ENCODE assay signal across 9 mouse cellular contexts in the genomic region with DNA sequence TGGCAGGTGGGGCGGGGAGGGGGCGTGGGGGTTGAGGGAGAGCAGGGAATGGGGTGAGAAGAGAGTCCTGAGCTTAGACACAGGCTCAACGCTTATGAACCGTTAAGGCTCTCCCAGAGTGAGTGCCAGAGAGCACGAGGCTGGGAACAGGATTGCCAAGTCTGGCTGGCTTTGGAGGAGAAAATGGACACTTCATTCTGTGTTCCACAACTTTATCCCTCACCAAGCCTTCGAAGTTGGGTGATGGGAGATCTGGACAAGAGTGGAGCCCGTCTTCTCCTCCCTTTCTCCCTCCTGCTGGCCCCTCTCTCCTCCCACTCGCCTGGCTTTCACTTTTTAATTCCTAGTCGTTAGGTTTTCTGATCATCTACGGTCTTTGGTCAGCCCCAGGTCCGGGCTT. TPM values are rescaled to one million over a fixed set of nuclear protein-coding genes. Genes with fewer than 3 reads are reported as not detected.
DNase-seq lines count a peak whose midpoint lies in the region; ATAC-seq and TF ChIP-seq lines count a peak whose summit lies in the region.
"Had no signal": no experiment of that assay in that cellular context is flagged by ENCODE, and none has a peak within 500 bp of the region (broad histone marks: within the 10 kb centered on the region; RNA-seq: fewer than 3 reads in every experiment).

No protein-coding gene starts in this region.

- H3K9me3 ChIP-seq in lung, embryonic 14.5 days (ENCODE audit: low read depth, low read length): no peaks in the 10 kb centered on the region
- no peaks in the 10 kb centered on the region for H3K9me3 ChIP-seq in forebrain, embryonic 10.5 days
- no peaks in the 10 kb centered on the region for H3K9me3 ChIP-seq in limb, embryonic 10.5 days (replicated peaks)

- TF ChIP-seq POLR2A in small intestine, adult 2 months (IDR thresholded peaks at IDR 0.05; ENCODE audit: low read depth, low read length): no peak

- WGBS in lung, embryonic 14.5 days: 17% methylated on average over 11 of the region's 11 CpGs
- WGBS in forebrain, embryonic 10.5 days: 39% methylated on average over 11 of the region's 11 CpGs
- WGBS in limb, embryonic 10.5 days: 23% methylated on average over 11 of the region's 11 CpGs
- 21% methylated on average over 11 of the region's 11 CpGs for WGBS in small intestine, adult 2 months

- DNase-seq in lung, embryonic 14.5 days: peak; percentile 27
- no peak for DNase-seq in lung, postnatal 25 days (ENCODE audit: low spot score)
- peak; percentile 20 for DNase-seq in forebrain, embryonic 10.5 days (ENCODE audit: extremely low spot score, low spot score)
- DNase-seq in limb, embryonic 10.5 days (ENCODE audit: low spot score): no peak
- DNase-seq in layer of hippocampus, adult 9-10 months (ENCODE audit: low spot score): no peak
- no peak for DNase-seq in gastrocnemius, postnatal 10 days

- H3K4me2 ChIP-seq in lung, embryonic 14.5 days: peak overlapping the region; percentile 98

- H3K9ac ChIP-seq in lung, embryonic 14.5 days: peak overlapping the region; percentile 7; the same call in 1 of the 2 replicates

- H3K4me3 ChIP-seq in lung, embryonic 14.5 days (ENCODE audit: low read depth, low read length): peak overlapping the region; percentile 67
- H3K4me3 ChIP-seq in forebrain, embryonic 10.5 days: peak overlapping the region; percentile 75
- peak overlapping the region; percentile 70 for H3K4me3 ChIP-seq in limb, embryonic 10.5 days
- H3K4me3 ChIP-seq in small intestine, adult 2 months (ENCODE audit: low read depth, low read length): peak overlapping the region; percentile 69

- no peaks in the 10 kb centered on the region for H3K4me1 ChIP-seq in lung, embryonic 14.5 days (ENCODE audit: insufficient read depth)
- peaks cover 31% of the 10 kb centered on the region for H3K4me1 ChIP-seq in forebrain, embryonic 10.5 days
- peaks cover 19% of the 10 kb centered on the region for H3K4me1 ChIP-seq in limb, embryonic 10.5 days
- H3K4me1 ChIP-seq in small intestine, adult 2 months (ENCODE audit: control insufficient read depth, insufficient read depth, insufficient read length, low read length): peaks cover 5% of the 10 kb centered on the region; the same call in 1 of the 2 replicates

- no peak overlapping the region for H3K27ac ChIP-seq in lung, embryonic 14.5 days (ENCODE audit: low read depth)
- H3K27ac ChIP-seq in forebrain, embryonic 10.5 days: peak overlapping the region; percentile 84
- H3K27ac ChIP-seq in limb, embryonic 10.5 days: peak overlapping the region; percentile 84
- no peak overlapping the region for H3K27ac ChIP-seq in small intestine, adult 2 months (ENCODE audit: insufficient read depth, low read depth, low read length)

- H3K36me3 ChIP-seq in lung, embryonic 14.5 days (ENCODE audit: insufficient read depth): no peaks in the 10 kb centered on the region
- H3K36me3 ChIP-seq in forebrain, embryonic 10.5 days (replicated peaks): no peaks in the 10 kb centered on the region
- no peaks in the 10 kb centered on the region for H3K36me3 ChIP-seq in limb, embryonic 10.5 days
- H3K36me3 ChIP-seq in small intestine, adult 2 months (ENCODE audit: control insufficient read depth, insufficient read depth, low read length): peaks cover 10% of the 10 kb centered on the region; the same call in 1 of the 2 replicates

- ATAC-seq in lung, embryonic 14.5 days (ENCODE audit: insufficient read depth): peak; percentile 16
- ATAC-seq in erythroid progenitor cell, adult 5-6 weeks (replicated peaks; ENCODE audit: low FRiP score, poor library complexity, severe bottlenecking): no peak

- no peak for TF ChIP-seq CTCF in lung, embryonic 14.5 days (IDR thresholded peaks at IDR 0.05; ENCODE audit: low read depth)
- TF ChIP-seq CTCF in small intestine, adult 2 months (IDR thresholded peaks at IDR 0.05; ENCODE audit: extremely low read depth, insufficient read length, insufficient replicate concordance, low read depth, low read length): no peak

- H3K27me3 ChIP-seq in lung, embryonic 14.5 days (ENCODE audit: insufficient read depth, low read length): peaks cover 10% of the 10 kb centered on the region; the same call in 1 of the 2 replicates
- peaks cover 52% of the 10 kb centered on the region for H3K27me3 ChIP-seq in forebrain, embryonic 10.5 days (ENCODE audit: poor library complexity, severe bottlenecking)
- H3K27me3 ChIP-seq in limb, embryonic 10.5 days (ENCODE audit: low read depth, poor library complexity, severe bottlenecking): peaks cover 43% of the 10 kb centered on the region
- no peaks in the 10 kb centered on the region for H3K27me3 ChIP-seq in small intestine, adult 2 months (ENCODE audit: control insufficient read depth, insufficient read depth, low read length)

RNA-seq across cellular contexts. Expression of a gene that starts 0.6 kb away (rescaled TPM):
- 7.2 and 8.4 TPM in 2 replicates for polyA plus RNA-seq in lung, embryonic 14.5 days (2014; fragmentation: Nextera tagmentation; extraction: Ambion mirVana)
- polyA plus RNA-seq in forebrain, embryonic 10.5 days (2016; fragmentation: Nextera tagmentation; extraction: Ambion mirVana): 2.6 and 2.9 TPM in 2 replicates
- polyA plus RNA-seq in limb, embryonic 10.5 days (2016; fragmentation: Nextera tagmentation; extraction: Ambion mirVana): 2.5 and 2.6 TPM in 2 replicates
- polyA plus RNA-seq in small intestine, adult 2 months (2012; rRNA removed): 6.8 and 9.7 TPM in 2 replicates
- 2.9 and 3.4 TPM in 2 replicates for total RNA-seq in erythroid progenitor cell, adult 5-6 weeks (2015; ENCODE audit: low replicate concordance)
- total RNA-seq in erythroid progenitor cell, adult 5-6 weeks (2017; ENCODE audit: low replicate concordance): 0.13 and 0.53 TPM in 2 replicates
- 1 to 10 TPM; 2.0 to 2.3 TPM for total RNA-seq in gastrocnemius, postnatal 10 days (2021)

RNA-seq across cellular contexts. Expression of a gene that starts 25.1 kb away (rescaled TPM):
- 0.95 and 1.5 TPM in 2 replicates for polyA plus RNA-seq in lung, embryonic 14.5 days (2014; fragmentation: Nextera tagmentation; extraction: Ambion mirVana)
- 0.28 and 0.33 TPM in 2 replicates for polyA plus RNA-seq in forebrain, embryonic 10.5 days (2016; fragmentation: Nextera tagmentation; extraction: Ambion mirVana)
- polyA plus RNA-seq in limb, embryonic 10.5 days (2016; fragmentation: Nextera tagmentation; extraction: Ambion mirVana): 0.15 and 0.21 TPM in 2 replicates
- polyA plus RNA-seq in small intestine, adult 2 months (2012; rRNA removed): 0.27 and 0.34 TPM in 2 replicates
- not detected in 2 replicates for total RNA-seq in erythroid progenitor cell, adult 5-6 weeks (2015; ENCODE audit: low replicate concordance)
- not detected in 2 replicates for total RNA-seq in erythroid progenitor cell, adult 5-6 weeks (2017; ENCODE audit: low replicate concordance)
- total RNA-seq in gastrocnemius, postnatal 10 days (2021): not detected

RNA-seq across cellular contexts. Expression of a gene that starts 26.8 kb away (rescaled TPM):
- 1.4 TPM in 2 replicates for polyA plus RNA-seq in lung, embryonic 14.5 days (2014; fragmentation: Nextera tagmentation; extraction: Ambion mirVana)
- not detected in 2 replicates for polyA plus RNA-seq in forebrain, embryonic 10.5 days (2016; fragmentation: Nextera tagmentation; extraction: Ambion mirVana)
- polyA plus RNA-seq in limb, embryonic 10.5 days (2016; fragmentation: Nextera tagmentation; extraction: Ambion mirVana): 0.10 TPM in 1 of 2 replicates, not detected in the other
- polyA plus RNA-seq in small intestine, adult 2 months (2012; rRNA removed): 0.86 and 1.1 TPM in 2 replicates
- total RNA-seq in erythroid progenitor cell, adult 5-6 weeks (2015; ENCODE audit: low replicate concordance): not detected in 2 replicates
- 1.1 TPM in 1 of 2 replicates, not detected in the other for total RNA-seq in erythroid progenitor cell, adult 5-6 weeks (2017; ENCODE audit: low replicate concordance)
- not detected for total RNA-seq in gastrocnemius, postnatal 10 days (2021)
- total RNA-seq: neutrophil, adult 5-6 weeks had no signal

RNA-seq across cellular contexts. Expression of a gene that starts 58.7 kb away (rescaled TPM):
- 141 and 160 TPM in 2 replicates for polyA plus RNA-seq in lung, embryonic 14.5 days (2014; fragmentation: Nextera tagmentation; extraction: Ambion mirVana)
- 262 and 282 TPM in 2 replicates for polyA plus RNA-seq in forebrain, embryonic 10.5 days (2016; fragmentation: Nextera tagmentation; extraction: Ambion mirVana)
- polyA plus RNA-seq in limb, embryonic 10.5 days (2016; fragmentation: Nextera tagmentation; extraction: Ambion mirVana): 235 and 259 TPM in 2 replicates
- 31.2 and 39.0 TPM in 2 replicates for polyA plus RNA-seq in small intestine, adult 2 months (2012; rRNA removed)
- 0.42 and 1.8 TPM in 2 replicates for total RNA-seq in erythroid progenitor cell, adult 5-6 weeks (2015; ENCODE audit: low replicate concordance)
- total RNA-seq in erythroid progenitor cell, adult 5-6 weeks (2017; ENCODE audit: low replicate concordance): 9.2 and 9.8 TPM in 2 replicates
- total RNA-seq in gastrocnemius, postnatal 10 days (2021): 10 to 100 TPM in 1 of 2 experiments, 1 to 10 TPM in 1; 9.7 to 12.2 TPM

Comparison
In these comparisons a context has a peak if more than half of its experiments do, and no peak if none do; other contexts are left out.
1. DNase-seq: peak in lung, embryonic 14.5 days (single experiment) and forebrain, embryonic 10.5 days (single experiment); none in lung, postnatal 25 days (single experiment), limb, embryonic 10.5 days (single experiment), layer of hippocampus, adult 9-10 months (single experiment) and gastrocnemius, postnatal 10 days (single experiment).
2. H3K27ac ChIP-seq: peak in forebrain, embryonic 10.5 days (single experiment) and limb, embryonic 10.5 days (single experiment); none in lung, embryonic 14.5 days (single experiment) and small intestine, adult 2 months (single experiment).
3. Peak in every context shown above with its lines, with median percentiles within 50 percentile points of each other: H3K4me3 ChIP-seq.